Mouse (Mus musculus): ENCODE results near the gene Rfx5. TPM values are rescaled to one million over a fixed set of nuclear protein-coding genes. Genes with fewer than 3 reads are reported as not detected.

Rfx5 gene
- polyA plus RNA-seq, 1 experiment, result 30.1 TPM

GRCm38 (mm10) chr3:94948066-94948614, 5.7 kb upstream of the Rfx5 start:
- whole genome bisulfite sequencing, result 76% methylated on average over 3 of the region's 3 CpGs
- TF ChIP-seq CTCF (IDR thresholded peaks at IDR 0.05; ENCODE audit: borderline replicate concordance, insufficient read depth, low read depth, low read length), result peak; percentile 38; the same call in 1 of the 2 replicates
- no peak for TF ChIP-seq POLR2A (IDR thresholded peaks at IDR 0.05; ENCODE audit: borderline replicate concordance, insufficient read depth, low read length)
- Histone ChIP-seq H3K4me1 (ENCODE audit: control insufficient read depth, insufficient read depth, low read length) (no peaks in the 10 kb centered on the region), H3K27me3 (ENCODE audit: control insufficient read depth, insufficient read depth, low read length) (no peaks in the 10 kb centered on the region), H3K27ac (ENCODE audit: insufficient read depth, low read length) (no peak overlapping the region), H3K4me3 (replicated peaks; ENCODE audit: insufficient read depth, low read depth, low read length) (no peak overlapping the region)
- DNase-seq, result no peak

- no peak for DNase-seq
- TF ChIP-seq CTCF (IDR thresholded peaks at IDR 0.05; ENCODE audit: borderline replicate concordance, insufficient read depth, low read depth, low read length), result no peak
- TF ChIP-seq POLR2A (IDR thresholded peaks at IDR 0.05; ENCODE audit: borderline replicate concordance, insufficient read depth, low read length), result no peak
- H3K4me1 ChIP-seq (ENCODE audit: control insufficient read depth, insufficient read depth, low read length), result no peaks in the 10 kb centered on the region
- H3K4me3 ChIP-seq (replicated peaks; ENCODE audit: insufficient read depth, low read depth, low read length), result no peak overlapping the region
- 78% methylated on average over 3 of the region's 3 CpGs for WGBS
- no peak overlapping the region for H3K27ac ChIP-seq (ENCODE audit: insufficient read depth, low read length)
- H3K27me3 ChIP-seq (ENCODE audit: control insufficient read depth, insufficient read depth, low read length), result no peaks in the 10 kb centered on the region
Measured at GRCm38 (mm10) chr3:94949645-94950044, 4.2 kb upstream of the Rfx5 start.

GRCm38 (mm10) chr3:94952806-94953205, 1.1 kb upstream of the Rfx5 start:
- DNase-seq, result peak; percentile 42 to 75
- H3K4me1 ChIP-seq (ENCODE audit: control insufficient read depth, insufficient read depth, low read length), result peaks cover 8% of the 10 kb centered on the region
- no peak overlapping the region for H3K4me3 ChIP-seq (replicated peaks; ENCODE audit: insufficient read depth, low read depth, low read length)
- H3K27ac ChIP-seq (ENCODE audit: insufficient read depth, low read length), result no peak overlapping the region
- no peaks in the 10 kb centered on the region for H3K27me3 ChIP-seq (ENCODE audit: control insufficient read depth, insufficient read depth, low read length)
- TF ChIP-seq CTCF (IDR thresholded peaks at IDR 0.05; ENCODE audit: borderline replicate concordance, insufficient read depth, low read depth, low read length) (no peak), POLR2A (IDR thresholded peaks at IDR 0.05; ENCODE audit: borderline replicate concordance, insufficient read depth, low read length) (no peak)
- WGBS, result 48% methylated on average over 5 of the region's 5 CpGs

DNA sequence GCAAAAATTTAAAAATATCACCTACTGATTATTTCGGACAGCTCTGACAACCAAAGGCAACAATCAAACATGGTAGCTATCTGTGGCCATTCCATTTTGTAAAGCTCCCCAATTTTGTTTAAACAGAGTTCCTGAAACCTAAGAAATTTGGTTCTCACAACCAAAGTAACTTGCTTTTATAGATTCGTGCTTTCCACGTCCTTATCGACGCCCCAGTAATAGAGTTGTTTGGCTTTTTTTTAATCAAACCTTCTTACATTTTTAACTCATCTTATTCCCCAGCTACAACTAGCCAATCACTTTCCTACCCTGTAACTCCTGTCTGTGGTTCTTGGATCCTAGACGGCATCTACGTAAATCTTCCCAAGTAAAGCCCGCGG, 501 bp upstream of the Rfx5 start:
- TF ChIP-seq POLR2A (IDR thresholded peaks at IDR 0.05; ENCODE audit: borderline replicate concordance, insufficient read depth, low read length), result no peak
- TF ChIP-seq CTCF (IDR thresholded peaks at IDR 0.05; ENCODE audit: borderline replicate concordance, insufficient read depth, low read depth, low read length), result no peak
- no peak for DNase-seq
- no peak overlapping the region for H3K27ac ChIP-seq (ENCODE audit: insufficient read depth, low read length)
- peak overlapping the region; percentile 85 for H3K4me3 ChIP-seq (replicated peaks; ENCODE audit: insufficient read depth, low read depth, low read length)
- no peaks in the 10 kb centered on the region for H3K27me3 ChIP-seq (ENCODE audit: control insufficient read depth, insufficient read depth, low read length)
- peaks cover 8% of the 10 kb centered on the region for H3K4me1 ChIP-seq (ENCODE audit: control insufficient read depth, insufficient read depth, low read length)
- WGBS, result 9% methylated on average over 9 of the region's 9 CpGs

GRCm38 (mm10) chr3:94958295-94958694, 4.4 kb downstream of the Rfx5 start:
- no peak for DNase-seq
- Histone ChIP-seq H3K27me3 (ENCODE audit: control insufficient read depth, insufficient read depth, low read length) (no peaks in the 10 kb centered on the region), H3K27ac (ENCODE audit: insufficient read depth, low read length) (no peak overlapping the region), H3K4me3 (replicated peaks; ENCODE audit: insufficient read depth, low read depth, low read length) (no peak overlapping the region), H3K4me1 (ENCODE audit: control insufficient read depth, insufficient read depth, low read length) (peaks cover 8% of the 10 kb centered on the region)
- 58% methylated on average over 8 of the region's 8 CpGs for WGBS
- TF ChIP-seq POLR2A (IDR thresholded peaks at IDR 0.05; ENCODE audit: borderline replicate concordance, insufficient read depth, low read length) (no peak), CTCF (IDR thresholded peaks at IDR 0.05; ENCODE audit: borderline replicate concordance, insufficient read depth, low read depth, low read length) (no peak)

DNA sequence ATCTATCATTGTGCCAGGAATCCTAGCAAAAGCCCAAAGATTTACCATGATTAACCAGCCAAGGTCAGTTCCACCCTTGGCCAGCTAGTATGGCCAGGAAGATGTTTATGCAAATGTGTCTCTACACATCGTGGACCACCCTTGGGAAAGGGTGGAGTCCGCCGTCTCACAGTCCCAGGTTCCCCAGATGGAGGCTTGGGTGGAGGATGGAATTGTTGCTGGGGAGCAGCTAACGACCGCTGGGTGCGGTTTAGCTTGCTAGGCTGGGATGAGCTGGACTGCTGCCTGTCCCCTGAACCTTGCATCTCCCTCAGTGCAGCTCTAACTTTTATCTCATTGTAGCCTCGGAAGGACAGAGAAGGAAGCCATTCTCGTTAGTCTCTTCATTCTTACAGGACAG, 6.0 kb downstream of the Rfx5 start:
- no peak for DNase-seq
- Histone ChIP-seq H3K27ac (ENCODE audit: insufficient read depth, low read length) (no peak overlapping the region; the same call in 1 of the 2 replicates), H3K4me3 (replicated peaks; ENCODE audit: insufficient read depth, low read depth, low read length) (no peak overlapping the region), H3K27me3 (ENCODE audit: control insufficient read depth, insufficient read depth, low read length) (no peaks in the 10 kb centered on the region), H3K4me1 (ENCODE audit: control insufficient read depth, insufficient read depth, low read length) (peaks cover 7% of the 10 kb centered on the region)
- WGBS, result 27% methylated on average over 8 of the region's 8 CpGs
- TF ChIP-seq CTCF (IDR thresholded peaks at IDR 0.05; ENCODE audit: borderline replicate concordance, insufficient read depth, low read depth, low read length) (no peak), POLR2A (IDR thresholded peaks at IDR 0.05; ENCODE audit: borderline replicate concordance, insufficient read depth, low read length) (no peak)

DNA sequence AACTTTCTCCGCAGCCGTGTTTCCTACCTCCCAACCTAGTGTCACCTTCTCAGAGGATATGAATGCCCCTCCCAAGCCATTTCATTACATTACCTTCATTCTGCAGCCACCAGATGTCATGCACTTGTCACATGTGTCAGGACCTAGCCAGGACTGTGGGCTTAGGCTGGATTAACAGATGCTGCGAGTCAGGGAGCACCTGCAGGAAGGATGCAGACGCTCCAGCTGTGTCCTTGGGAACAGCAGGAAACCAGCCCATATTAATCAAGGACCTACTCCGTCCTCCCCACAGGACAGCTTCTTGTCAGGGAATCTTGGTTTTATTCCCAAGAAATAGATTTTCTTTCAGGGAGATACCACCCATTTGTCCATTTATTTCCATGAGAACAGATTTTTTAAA, 6.4 kb downstream of the Rfx5 start:
- TF ChIP-seq POLR2A (IDR thresholded peaks at IDR 0.05; ENCODE audit: borderline replicate concordance, insufficient read depth, low read length) (no peak), CTCF (IDR thresholded peaks at IDR 0.05; ENCODE audit: borderline replicate concordance, insufficient read depth, low read depth, low read length) (no peak)
- Histone ChIP-seq H3K4me3 (replicated peaks; ENCODE audit: insufficient read depth, low read depth, low read length) (no peak overlapping the region), H3K27ac (ENCODE audit: insufficient read depth, low read length) (no peak overlapping the region; the same call in 1 of the 2 replicates), H3K27me3 (ENCODE audit: control insufficient read depth, insufficient read depth, low read length) (no peaks in the 10 kb centered on the region), H3K4me1 (ENCODE audit: control insufficient read depth, insufficient read depth, low read length) (peaks cover 3% of the 10 kb centered on the region; the same call in 1 of the 2 replicates)
- no peak for DNase-seq
- WGBS, result 46% methylated on average over 5 of the region's 5 CpGs

- Histone ChIP-seq H3K27me3 (ENCODE audit: control insufficient read depth, insufficient read depth, low read length) (no peaks in the 10 kb centered on the region), H3K4me1 (ENCODE audit: control insufficient read depth, insufficient read depth, low read length) (no peaks in the 10 kb centered on the region), H3K4me3 (replicated peaks; ENCODE audit: insufficient read depth, low read depth, low read length) (no peak overlapping the region), H3K27ac (ENCODE audit: insufficient read depth, low read length) (no peak overlapping the region)
- WGBS, result 85% methylated on average over 1 of the region's 1 CpGs
- TF ChIP-seq CTCF (IDR thresholded peaks at IDR 0.05; ENCODE audit: borderline replicate concordance, insufficient read depth, low read depth, low read length) (no peak), POLR2A (IDR thresholded peaks at IDR 0.05; ENCODE audit: borderline replicate concordance, insufficient read depth, low read length) (no peak)
- DNase-seq, result no peak
Measured at GRCm38 (mm10) chr3:94964989-94965388, 11.1 kb downstream of the Rfx5 start.

Data from cerebellum, adult 2 months (tissue).